Mouse (Mus musculus) intestine, embryonic 16.5 days (tissue): Measurements from ENCODE around the gene Jade1. TPM values are rescaled to one million over a fixed set of nuclear protein-coding genes. Genes with fewer than 3 reads are reported as not detected.

Experiments used
- ATAC-seq: fragments of 200-750 bp; cut with Nextera tagmentation; 2 replicates; pipeline ENCODE4 v1.8.0; 2017; ENCODE audit warnings: moderate TSS enrichment, moderate library complexity
- H3K27ac ChIP-seq: fragments of 300-500 bp; sonication (generic); 2 replicates; pipeline ENCODE4 v1.5.1; 2014; ENCODE audit warnings: mild to moderate bottlenecking, low read length
- H3K27me3 ChIP-seq: fragments of 300-500 bp; sonication (generic); replicated peaks from 2 replicates; pipeline ENCODE4 v1.6.1; 2014; ENCODE audit warnings: low read length, control low read depth, mixed read lengths; ENCODE audit not compliant: control insufficient read depth, insufficient read depth
- H3K36me3 ChIP-seq: fragments of 300-500 bp; sonication (generic); 2 replicates; pipeline ENCODE4 v1.6.1; 2014; ENCODE audit warnings: low read length, control low read depth; ENCODE audit not compliant: control insufficient read depth, insufficient read depth
- H3K4me1 ChIP-seq: fragments of 300-500 bp; sonication (generic); 2 replicates; pipeline ENCODE4 v1.6.1; 2014; ENCODE audit warnings: low read length, control low read depth, mixed read lengths; ENCODE audit not compliant: control insufficient read depth, insufficient read depth
- H3K4me2 ChIP-seq: fragments of 300-500 bp; sonication (generic); 2 replicates; pipeline ENCODE4 v1.6.1; 2014; ENCODE audit warnings: low read depth, low read length, control low read depth
- H3K4me3 ChIP-seq: fragments of 300-500 bp; sonication (generic); 2 replicates; pipeline ENCODE4 v1.5.1; 2014; ENCODE audit warnings: mild to moderate bottlenecking, low read length
- H3K9ac ChIP-seq: fragments of 300-500 bp; sonication (generic); 2 replicates; pipeline ENCODE4 v1.6.1; 2014; ENCODE audit warnings: low read depth, low read length
- H3K9me3 ChIP-seq: fragments of 300-500 bp; sonication (generic); 2 replicates; pipeline ENCODE4 v1.6.1; 2016; ENCODE audit warnings: low read length, control low read depth; ENCODE audit not compliant: control insufficient read depth
- whole genome bisulfite sequencing: fragments of 180-500 bp; shearing (Covaris S2); extraction: QIAGEN DNeasy Blood & Tissue Kit; methylation state at CpG from one replicate; pipeline ENCODE4 v1.1.7; 2014; 5-methylcytosine and 5-hydroxymethylcytosine counted together
- polyA plus RNA-seq: library from polyadenylated mRNA; unstranded; fragments of >200 nt; fragmentation: Nextera tagmentation; extraction: Ambion mirVana; gene quantifications from 2 replicates; pipeline ENCODE4 v1.2.1, GENCODE M21; 2015

The Jade1 gene
- polyA plus RNA-seq, 1 experiment from 2014 or later: 14.8 TPM

GRCm38 (mm10) chr3:41580401-41581323 is 25.1 kb downstream of the Jade1 start:
- peaks cover 36% of the 10 kb centered on the region for H3K4me1 ChIP-seq
- H3K4me2 ChIP-seq: peak overlapping the region; percentile 23
- peak overlapping the region; percentile 22 for H3K9ac ChIP-seq
- H3K9me3 ChIP-seq: no peaks in the 10 kb centered on the region
- H3K27me3 ChIP-seq: no peaks in the 10 kb centered on the region
- no peak overlapping the region for H3K4me3 ChIP-seq
- H3K36me3 ChIP-seq: no peaks in the 10 kb centered on the region
- peak; percentile 27 for ATAC-seq
- H3K27ac ChIP-seq: peak overlapping the region; percentile 79
- WGBS: 37% methylated on average over 14 of the region's 14 CpGs

GRCm38 (mm10) chr3:41581436-41581835 is 25.9 kb downstream of the Jade1 start:
- no peaks in the 10 kb centered on the region for H3K36me3 ChIP-seq
- H3K9me3 ChIP-seq: no peaks in the 10 kb centered on the region
- no peak overlapping the region for H3K4me3 ChIP-seq
- H3K27ac ChIP-seq: peak overlapping the region; percentile 83
- 45% methylated on average over 8 of the region's 8 CpGs for WGBS
- H3K27me3 ChIP-seq: no peaks in the 10 kb centered on the region
- H3K4me1 ChIP-seq: peaks cover 38% of the 10 kb centered on the region
- ATAC-seq: peak; percentile 92
- H3K9ac ChIP-seq: peak overlapping the region; percentile 22; the same call in 1 of the 2 replicates
- H3K4me2 ChIP-seq: peak overlapping the region; percentile 23

- ATAC-seq: peak; percentile 8; the same call in 1 of the 2 replicates
Observed at GRCm38 (mm10) chr3:41582256-41582655, 26.7 kb downstream of the Jade1 start.

GRCm38 (mm10) chr3:41583092-41583491 is 27.6 kb downstream of the Jade1 start:
- H3K27ac ChIP-seq: peak overlapping the region; percentile 83; the same call in 1 of the 2 replicates
- ATAC-seq: no peak
- H3K4me2 ChIP-seq: no peak overlapping the region
- H3K4me1 ChIP-seq: peaks cover 47% of the 10 kb centered on the region
- WGBS: 95% methylated on average over 14 of the region's 14 CpGs
- H3K27me3 ChIP-seq: no peaks in the 10 kb centered on the region
- H3K36me3 ChIP-seq: no peaks in the 10 kb centered on the region
- no peak overlapping the region for H3K4me3 ChIP-seq
- no peak overlapping the region for H3K9ac ChIP-seq
- no peaks in the 10 kb centered on the region for H3K9me3 ChIP-seq

More at GRCm38 (mm10) chr3:41582256-41582655, 26.7 kb downstream of the Jade1 start:
- Histone ChIP-seq H3K27me3 (no peaks in the 10 kb centered on the region), H3K4me3 (no peak overlapping the region), H3K4me2 (peak overlapping the region; percentile 17), H3K9me3 (no peaks in the 10 kb centered on the region), H3K36me3 (no peaks in the 10 kb centered on the region), H3K9ac (no peak overlapping the region), H3K27ac (peak overlapping the region; percentile 83), H3K4me1 (peaks cover 44% of the 10 kb centered on the region)
- 58% methylated on average over 7 of the region's 7 CpGs for WGBS

GRCm38 (mm10) chr3:41583621-41584020 is 28.1 kb downstream of the Jade1 start:
- Histone ChIP-seq H3K4me3 (no peak overlapping the region), H3K9me3 (no peaks in the 10 kb centered on the region), H3K36me3 (no peaks in the 10 kb centered on the region), H3K27ac (no peak overlapping the region), H3K4me2 (no peak overlapping the region), H3K9ac (no peak overlapping the region), H3K4me1 (peaks cover 45% of the 10 kb centered on the region), H3K27me3 (no peaks in the 10 kb centered on the region)
- WGBS: 73% methylated on average over 4 of the region's 4 CpGs
- no peak for ATAC-seq

- H3K36me3 ChIP-seq: 0 out of 2 replicates have a peak, but pooled peaks cover 2% of the 10 kb centered on the region
- no peaks in the 10 kb centered on the region for H3K27me3 ChIP-seq
- peaks cover 51% of the 10 kb centered on the region for H3K4me1 ChIP-seq
- no peak for ATAC-seq
- no peak overlapping the region for H3K4me3 ChIP-seq
- no peak overlapping the region for H3K9ac ChIP-seq
- no peak overlapping the region for H3K27ac ChIP-seq
- no peak overlapping the region for H3K4me2 ChIP-seq
- WGBS: 85% methylated on average over 5 of the region's 5 CpGs
- no peaks in the 10 kb centered on the region for H3K9me3 ChIP-seq
Observed at GRCm38 (mm10) chr3:41585548-41585947, 30.0 kb downstream of the Jade1 start.

GRCm38 (mm10) chr3:41586330-41586729 is 30.8 kb downstream of the Jade1 start:
- Histone ChIP-seq H3K36me3 (0 out of 2 replicates have a peak, but pooled peaks cover 2% of the 10 kb centered on the region), H3K9ac (no peak overlapping the region), H3K27me3 (no peaks in the 10 kb centered on the region), H3K27ac (no peak overlapping the region), H3K4me3 (no peak overlapping the region), H3K4me2 (no peak overlapping the region), H3K4me1 (peaks cover 48% of the 10 kb centered on the region), H3K9me3 (no peaks in the 10 kb centered on the region)
- WGBS: 63% methylated on average over 6 of the region's 6 CpGs
- ATAC-seq: no peak

GRCm38 (mm10) chr3:41586917-41587316 is 31.4 kb downstream of the Jade1 start:
- H3K9me3 ChIP-seq: no peaks in the 10 kb centered on the region
- H3K4me2 ChIP-seq: no peak overlapping the region
- H3K27ac ChIP-seq: peak overlapping the region; percentile 84
- peak; percentile 14; the same call in 1 of the 2 replicates for ATAC-seq
- peaks cover 47% of the 10 kb centered on the region for H3K4me1 ChIP-seq
- 0 out of 2 replicates have a peak, but pooled peaks cover 2% of the 10 kb centered on the region for H3K36me3 ChIP-seq
- H3K27me3 ChIP-seq: no peaks in the 10 kb centered on the region
- 0 out of 2 replicates have a peak overlapping the region, but pooled peaks have one; percentile 6 for H3K9ac ChIP-seq
- no peak overlapping the region for H3K4me3 ChIP-seq
- 70% methylated on average over 7 of the region's 7 CpGs for WGBS

- peak overlapping the region; percentile 84 for H3K27ac ChIP-seq
- H3K9me3 ChIP-seq: no peaks in the 10 kb centered on the region
- WGBS: 52% methylated on average over 6 of the region's 6 CpGs
- 0 out of 2 replicates have a peak overlapping the region, but pooled peaks have one; percentile 6 for H3K9ac ChIP-seq
- H3K36me3 ChIP-seq: 0 out of 2 replicates have a peak, but pooled peaks cover 2% of the 10 kb centered on the region
- ATAC-seq: peak; percentile 51
- H3K4me2 ChIP-seq: no peak overlapping the region; the same call in 1 of the 2 replicates
- no peaks in the 10 kb centered on the region for H3K27me3 ChIP-seq
- H3K4me3 ChIP-seq: no peak overlapping the region
- H3K4me1 ChIP-seq: peaks cover 40% of the 10 kb centered on the region
Observed at GRCm38 (mm10) chr3:41587588-41587987, 32.1 kb downstream of the Jade1 start.
